Mouse (Mus musculus): ENCODE measurements at regions not wholly inside any gene's neighbourhood (a gene's known extent, or its start where the extent isn't known, plus 50 kb on each side); places are given as distances from the start of the nearest gene placed in this dataset.

GRCm38 (mm10) chrX:51913247-51913646 lies 59.3 kb downstream of the 1700080O16Rik start:
- DNase-seq = peak; percentile 47

- DNase-seq = peak; percentile 9
Observed at GRCm38 (mm10) chrX:51911566-51911965, 61.0 kb downstream of the 1700080O16Rik start.

DNA sequence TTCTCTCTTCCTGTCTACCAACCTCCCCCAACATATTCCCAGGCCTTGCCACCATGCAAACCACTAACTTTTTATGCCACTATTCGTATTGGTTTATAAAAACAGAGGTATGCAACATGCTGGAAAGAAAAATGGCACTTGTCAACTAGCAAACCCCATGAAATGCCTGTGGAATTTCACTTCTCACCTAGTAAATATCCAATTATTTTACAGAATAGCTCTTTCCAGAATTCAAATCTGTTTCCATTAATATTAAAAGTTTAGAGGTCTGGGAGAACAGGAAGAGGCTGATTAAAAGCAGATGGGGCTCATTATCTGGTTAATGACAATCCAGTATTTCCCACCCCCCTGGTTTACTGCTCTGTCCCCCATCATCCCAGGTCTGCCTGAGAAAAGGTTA lies 62.0 kb downstream of the 1700080O16Rik start:
- no peak for DNase-seq

DNA sequence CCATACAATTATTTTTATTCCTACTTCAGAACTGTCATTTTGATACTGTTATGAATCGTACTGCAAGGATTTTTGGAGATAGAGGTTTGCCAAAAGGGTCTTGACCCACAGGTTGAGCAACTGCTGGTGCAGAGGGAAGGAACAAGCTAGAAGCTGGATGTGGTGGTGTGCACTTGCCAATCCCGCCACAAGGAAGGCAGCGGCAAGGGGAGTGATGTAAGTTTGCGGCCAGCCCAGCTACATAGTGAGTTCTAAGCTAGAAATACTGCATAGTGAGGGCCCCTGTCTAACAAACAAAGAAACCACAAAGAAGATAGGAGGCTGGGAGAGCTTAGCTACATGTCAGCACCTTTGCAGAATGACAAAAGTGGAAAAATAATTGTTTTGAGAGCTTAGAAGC lies 74.1 kb downstream of the 1700080O16Rik start:
- DNase-seq = no peak

DNA sequence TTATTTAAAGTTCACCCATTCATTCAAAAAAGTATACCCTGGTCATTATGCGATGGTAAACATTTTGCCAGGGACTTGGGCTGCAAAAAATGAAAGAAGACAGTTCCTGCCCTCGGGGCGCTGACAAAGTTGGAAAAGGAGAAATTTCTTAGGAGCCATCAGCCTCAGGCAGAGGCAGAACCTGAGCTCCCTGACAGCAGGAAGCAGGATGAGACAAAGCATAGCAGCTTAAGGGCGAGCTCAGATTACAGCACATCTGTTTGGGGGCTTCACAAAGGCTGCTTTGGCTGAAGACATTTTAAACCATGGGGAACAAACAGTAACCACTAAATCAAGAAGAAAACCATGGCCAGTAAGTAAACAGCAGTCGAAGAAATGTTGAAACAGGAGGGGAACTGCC lies 75.5 kb downstream of the 1700080O16Rik start:
- DNase-seq = no peak

DNA sequence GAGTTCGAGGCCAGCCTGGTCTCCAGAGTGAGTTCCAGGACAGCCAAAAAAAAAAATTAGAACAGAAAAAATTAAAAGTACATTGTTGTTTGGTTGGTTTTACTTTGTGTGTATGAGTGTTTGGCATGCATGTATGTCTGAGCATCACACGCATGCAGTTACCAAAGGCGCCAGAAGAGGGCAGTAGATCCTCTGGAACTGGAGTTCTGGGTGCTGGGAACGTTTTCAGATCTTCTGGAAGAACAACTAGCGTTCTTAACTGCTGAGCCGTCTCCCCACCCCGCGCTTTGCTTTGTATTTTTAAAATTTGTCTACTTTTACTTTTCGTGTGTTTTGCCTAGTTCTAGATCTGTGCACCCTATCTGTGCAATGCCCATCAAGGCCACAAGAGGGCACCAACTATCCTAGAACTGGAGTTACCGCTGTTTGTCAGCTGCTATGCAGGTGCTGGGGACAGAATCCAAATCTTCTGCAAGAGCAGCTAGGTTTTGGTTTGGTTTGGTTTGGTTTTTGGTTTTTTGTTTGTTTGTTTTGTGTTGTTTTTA lies 76.9 kb downstream of the 1700080O16Rik start:
- DNase-seq = peak; percentile 14

DNA sequence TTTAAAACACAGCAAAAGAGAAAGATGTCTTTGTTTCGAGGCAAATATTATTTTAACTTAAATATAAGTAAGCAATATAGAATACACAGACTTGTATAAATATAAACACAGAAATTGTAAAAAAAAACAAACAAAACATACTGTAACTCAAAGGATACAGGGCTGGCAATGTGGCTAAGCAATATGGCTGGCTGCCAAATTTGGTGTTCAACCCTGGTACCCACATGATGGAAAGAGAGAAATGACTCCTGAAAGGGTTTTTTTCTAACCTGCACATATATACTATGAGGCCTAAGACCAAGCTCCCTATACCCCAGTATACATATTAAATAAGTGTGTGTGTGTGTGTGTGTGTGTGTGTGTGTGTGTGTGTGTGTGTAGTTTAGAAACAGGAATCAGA lies 79.9 kb downstream of the 1700080O16Rik start:
- no peak for DNase-seq

DNA sequence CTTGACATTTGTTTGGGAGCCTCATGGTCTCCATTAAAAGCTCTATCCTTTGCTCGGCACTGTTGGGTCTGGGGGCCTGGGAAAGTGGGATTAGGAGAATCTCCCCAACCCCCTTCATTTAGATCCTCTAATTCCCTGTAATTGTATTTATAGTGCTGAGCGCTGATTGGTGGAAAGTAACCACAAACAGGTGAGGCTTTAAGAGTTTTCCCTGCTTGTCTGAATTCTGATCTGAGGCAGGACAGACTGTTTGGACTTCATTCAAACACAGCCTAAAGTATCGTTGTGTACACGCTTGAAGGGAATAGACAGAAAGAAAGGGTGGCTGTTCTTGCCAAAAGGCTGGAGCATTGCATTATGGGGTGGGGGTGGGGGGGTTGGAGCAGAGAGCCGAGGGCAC lies 85.1 kb upstream of the Usp26 start:
- no peak for DNase-seq
